Mouse (Mus musculus) heart, adult 10 weeks (tissue): ENCODE results near the gene Gucy2d. TPM values are rescaled to one million over a fixed set of nuclear protein-coding genes. Genes with fewer than 3 reads are reported as not detected.

Experiments used
- polyA plus RNA-seq: library from polyadenylated mRNA; stranded (reverse); fragments of 350-450 nt; fragmentation: Illumina TruSeq; extraction: RNeasy Lipid Tissue Mini Kit (QIAGEN cat#74804); gene quantifications from one replicate; pipeline ENCODE4 v1.2.3, GENCODE M21; 2014; ENCODE audit warnings: low read depth, low replicate concordance

Gucy2d gene
- not detected for polyA plus RNA-seq

DNA sequence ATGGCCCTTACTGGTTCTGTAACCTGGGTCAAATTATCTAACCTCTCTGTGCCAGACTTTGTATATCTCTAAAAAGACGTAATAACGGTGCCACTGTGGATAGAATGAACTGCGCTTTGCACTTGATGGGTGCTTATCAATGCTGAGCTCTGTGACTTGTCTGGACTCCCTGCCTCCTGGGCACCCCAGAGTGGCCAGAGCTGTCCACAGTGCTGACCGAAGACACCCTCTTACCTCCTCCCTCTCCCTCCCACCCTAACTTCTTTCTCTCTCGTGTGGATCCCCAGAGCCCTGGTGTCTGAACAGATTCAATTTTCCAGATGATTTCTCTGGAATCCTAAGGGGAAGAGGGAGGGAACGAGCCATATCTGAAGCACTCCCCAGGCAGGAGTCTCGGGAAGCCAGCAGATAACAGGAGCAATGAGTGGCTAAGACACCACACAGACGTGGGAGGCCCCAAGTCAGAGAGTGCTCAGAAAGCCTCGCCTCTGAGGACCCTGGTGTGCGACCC, at the start of gene Gucy2d:
Gene Gucy2d (plus strand): TSS at position 461 of the 511 bp plus-strand sequence.

DNA sequence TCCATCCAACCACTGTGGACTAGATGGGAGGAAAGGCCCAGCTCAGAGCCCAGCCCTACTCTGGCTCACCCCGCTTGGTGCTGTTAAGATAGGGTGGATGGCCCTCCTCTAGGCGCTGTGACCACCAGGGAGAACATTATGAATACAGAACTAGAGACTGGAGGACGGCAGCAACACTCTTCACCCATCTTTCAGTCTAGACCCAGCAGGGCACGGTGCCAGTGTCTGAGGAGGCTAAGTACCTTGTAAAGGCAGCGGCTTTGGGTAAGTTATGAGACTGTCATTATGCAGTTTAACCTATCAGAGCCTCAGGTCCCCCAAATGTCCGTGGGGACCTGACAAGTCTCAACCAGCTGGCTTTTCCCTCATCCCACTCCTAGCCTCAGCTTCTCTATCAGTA, 48.9 kb downstream of the Gucy2d start, which contains the start of gene Lrrc32:
Gene Lrrc32 (plus strand): TSS at position 153 of the 400 bp plus-strand sequence.

Other genes starting within 250 kb of the Gucy2d start
- not detected for gene B3gnt6, start 240.9 kb upstream of the Gucy2d start, polyA plus RNA-seq
- gene Acer3, start 119.2 kb upstream of the Gucy2d start, polyA plus RNA-seq: 4.3 TPM
- gene Tsku, start 79.1 kb upstream of the Gucy2d start, polyA plus RNA-seq: 2.9 TPM
- gene Lrrc32, start 48.9 kb downstream of the Gucy2d start, polyA plus RNA-seq: 11.4 TPM
- gene Emsy, start 216.4 kb downstream of the Gucy2d start, polyA plus RNA-seq: 29.1 TPM